Mouse (Mus musculus) right cerebral cortex, adult 2 months (tissue): ENCODE data around the gene Fibcd1.

ENCODE experiments used
- DNase-seq, 2 experiments: peaks; one replicate each; pipeline ENCODE4 v3.0.0; 2021 to 2022; ENCODE audit warnings: low spot score in 2 of 2

Gene Fibcd1

DNA sequence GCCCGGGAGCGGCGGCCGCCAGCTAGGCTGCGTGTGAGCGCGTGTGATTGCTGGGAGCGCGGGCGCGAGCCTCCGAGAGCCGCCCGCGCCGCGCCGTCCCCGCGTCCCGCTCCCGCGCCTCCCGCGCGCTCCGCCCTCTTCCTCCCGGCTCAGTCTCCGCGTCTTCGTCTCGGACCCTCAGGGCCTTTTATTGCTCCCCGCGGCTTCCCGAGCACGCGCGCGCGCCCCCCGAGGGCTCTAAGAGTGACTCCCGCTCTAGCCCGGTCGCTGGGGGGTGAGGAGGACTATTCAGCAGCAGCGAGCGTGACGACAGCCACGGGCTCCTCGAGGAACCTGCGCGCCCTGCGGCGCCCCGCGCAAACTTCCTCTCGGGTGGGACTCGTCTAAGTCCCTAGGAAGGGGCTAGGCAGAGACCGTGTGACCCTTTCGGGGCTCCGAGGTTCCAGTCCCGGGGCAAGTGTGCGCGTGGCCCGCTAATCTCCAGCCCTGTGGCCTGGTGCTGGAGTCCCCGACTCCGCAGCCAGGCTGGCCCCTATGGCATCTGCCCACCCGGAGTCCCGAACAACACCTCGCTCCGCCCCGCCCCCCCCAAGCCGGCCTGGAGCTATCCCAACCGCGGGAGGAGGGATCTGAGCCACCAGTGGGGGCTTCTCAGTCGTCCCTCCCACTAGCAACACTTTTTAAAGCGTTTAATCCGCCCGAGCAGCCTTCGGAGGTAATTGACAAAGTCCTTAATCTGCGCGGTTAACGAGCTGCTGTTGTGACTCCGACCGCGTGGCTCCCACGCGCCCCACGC, at the start of gene Fibcd1:
Gene Fibcd1 (minus strand): TSS at position 110 of the 796 bp plus-strand sequence.
- peak in 1 of 2 experiments; percentile 32 for DNase-seq

DNA sequence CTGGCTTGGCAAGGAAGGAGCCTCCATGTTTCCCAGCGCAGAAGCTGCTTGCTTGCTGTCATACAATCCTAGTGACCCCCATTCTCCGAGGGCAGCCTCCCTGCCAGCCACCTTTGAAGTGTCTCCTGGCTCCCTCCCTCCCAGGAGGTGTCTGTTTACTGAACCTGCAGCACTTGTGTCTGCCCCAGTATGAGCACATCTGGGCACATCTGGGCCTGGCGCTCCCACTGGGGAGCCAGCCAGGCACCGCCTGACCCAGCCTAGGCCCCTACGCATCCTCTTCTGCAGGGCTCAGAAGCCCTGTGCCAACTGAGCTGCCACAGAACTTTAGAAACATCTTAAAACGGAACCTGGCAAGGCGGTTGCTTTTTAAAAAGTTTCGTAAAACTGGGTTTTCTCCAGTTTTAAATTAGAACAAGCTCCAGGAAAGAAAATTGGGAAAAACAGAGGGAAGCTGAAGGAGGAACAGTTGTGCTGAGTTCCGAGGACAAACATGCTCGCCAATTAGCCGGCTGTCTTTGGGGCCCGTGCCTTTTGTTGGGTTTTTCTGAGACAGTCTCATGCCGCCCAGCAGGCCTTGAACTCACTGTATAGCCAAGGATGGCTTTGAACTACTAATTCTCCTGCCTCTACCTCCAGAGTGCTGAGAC, 48.5 kb upstream of the Fibcd1 start:
- DNase-seq = peak in 1 of 2 experiments; percentile 25

GRCm38 (mm10) chr2:31893110-31893669, 47.4 kb upstream of the Fibcd1 start:
- DNase-seq = no peak

GRCm38 (mm10) chr2:31891219-31891618, 45.4 kb upstream of the Fibcd1 start:
- DNase-seq = no peak

GRCm38 (mm10) chr2:31888871-31889270, 43.1 kb upstream of the Fibcd1 start:
- DNase-seq = no peak

- no peak for DNase-seq
Observed at GRCm38 (mm10) chr2:31887030-31887429, 41.2 kb upstream of the Fibcd1 start, which contains the start of gene Lamc3. TSS of gene Lamc3 (plus strand) at chr2:31887291.

DNA sequence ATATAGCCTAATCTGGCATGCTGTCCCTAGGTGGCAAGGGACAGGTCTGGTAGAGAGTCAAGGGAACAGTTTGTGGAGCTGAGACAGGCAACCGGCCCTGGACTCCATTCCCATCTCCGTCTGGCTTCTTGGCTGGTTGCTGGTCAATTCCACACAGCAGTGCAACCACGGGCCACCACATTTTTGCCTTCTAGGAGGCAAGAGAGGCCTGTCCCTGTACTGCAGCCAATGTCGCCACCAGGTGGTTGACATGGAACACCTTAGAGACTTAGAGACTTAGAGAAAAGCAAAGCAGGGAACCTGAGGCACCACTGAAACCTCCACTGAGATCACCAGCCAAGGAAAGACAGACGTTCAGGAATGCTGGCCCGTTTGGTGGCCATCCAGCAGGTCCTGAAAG, 39.0 kb upstream of the Fibcd1 start:
- peak; percentile 44 to 74 for DNase-seq

DNA sequence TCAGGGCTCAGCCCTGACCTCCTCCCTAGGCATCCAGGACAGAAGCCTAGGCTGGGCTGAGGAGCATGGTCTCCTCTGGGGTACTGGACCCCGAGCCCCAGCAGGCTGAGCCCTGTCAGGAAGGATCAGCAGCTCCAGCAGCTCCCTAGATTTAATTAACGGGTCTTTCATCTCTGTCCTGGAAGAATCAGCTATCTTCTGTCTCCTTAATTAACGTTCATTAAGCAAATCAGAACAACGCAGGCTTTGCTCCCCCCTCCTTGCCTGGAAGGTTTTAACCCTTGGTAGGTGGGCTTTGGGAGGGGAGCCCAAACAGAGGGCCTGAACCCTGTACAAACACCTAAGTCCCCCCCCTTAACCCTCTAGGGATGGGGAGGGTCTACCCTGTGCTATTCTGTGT, 37.3 kb upstream of the Fibcd1 start:
- DNase-seq = no peak

GRCm38 (mm10) chr2:31880868-31881267, 35.1 kb upstream of the Fibcd1 start:
- DNase-seq = no peak

DNA sequence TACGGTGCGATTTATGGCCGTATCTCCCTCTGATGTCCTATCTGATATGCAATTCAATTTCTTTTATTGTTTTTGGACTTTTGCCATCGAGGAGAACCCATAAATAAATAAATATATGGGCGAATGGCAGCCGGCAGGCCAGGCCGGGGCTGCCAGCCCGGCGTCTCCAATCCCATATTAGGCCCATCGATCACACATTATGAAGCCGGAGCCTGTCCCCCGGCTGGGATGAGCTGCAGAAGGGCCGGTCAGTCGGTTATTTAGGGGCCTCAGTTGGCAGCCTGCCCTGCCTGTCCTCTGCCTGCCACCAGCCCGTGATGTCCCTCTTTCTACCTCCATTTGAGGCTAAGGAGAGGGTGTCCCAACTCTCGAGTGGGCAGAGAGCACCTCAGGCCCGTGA, 32.8 kb upstream of the Fibcd1 start:
- DNase-seq = no peak

GRCm38 (mm10) chr2:31876446-31876845, 30.6 kb upstream of the Fibcd1 start:
- DNase-seq = peak; percentile 46 to 54

- no peak for DNase-seq
Observed at GRCm38 (mm10) chr2:31874290-31874855, 28.6 kb upstream of the Fibcd1 start.

DNA sequence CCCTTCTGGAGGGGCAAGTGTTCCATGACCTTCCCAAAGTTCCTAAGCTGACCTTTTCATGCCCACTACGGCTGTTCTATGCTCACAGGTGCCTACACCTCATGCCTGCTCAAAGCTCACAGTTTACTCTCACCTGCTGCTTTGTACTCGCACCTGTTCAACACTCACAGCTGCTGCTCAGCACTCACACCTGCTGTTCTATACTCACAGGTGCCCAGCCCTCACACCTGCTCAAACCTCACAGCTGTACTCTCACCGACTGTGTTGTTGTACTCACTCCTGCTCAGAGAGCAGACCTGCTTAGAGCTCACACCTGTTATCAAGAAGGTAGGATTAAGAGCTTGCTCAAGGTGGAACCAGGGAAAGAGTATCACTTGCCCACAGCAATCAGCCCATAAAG, 24.9 kb upstream of the Fibcd1 start:
- no peak for DNase-seq

- no peak for DNase-seq
Observed at GRCm38 (mm10) chr2:31869692-31870091, 23.9 kb upstream of the Fibcd1 start.

DNA sequence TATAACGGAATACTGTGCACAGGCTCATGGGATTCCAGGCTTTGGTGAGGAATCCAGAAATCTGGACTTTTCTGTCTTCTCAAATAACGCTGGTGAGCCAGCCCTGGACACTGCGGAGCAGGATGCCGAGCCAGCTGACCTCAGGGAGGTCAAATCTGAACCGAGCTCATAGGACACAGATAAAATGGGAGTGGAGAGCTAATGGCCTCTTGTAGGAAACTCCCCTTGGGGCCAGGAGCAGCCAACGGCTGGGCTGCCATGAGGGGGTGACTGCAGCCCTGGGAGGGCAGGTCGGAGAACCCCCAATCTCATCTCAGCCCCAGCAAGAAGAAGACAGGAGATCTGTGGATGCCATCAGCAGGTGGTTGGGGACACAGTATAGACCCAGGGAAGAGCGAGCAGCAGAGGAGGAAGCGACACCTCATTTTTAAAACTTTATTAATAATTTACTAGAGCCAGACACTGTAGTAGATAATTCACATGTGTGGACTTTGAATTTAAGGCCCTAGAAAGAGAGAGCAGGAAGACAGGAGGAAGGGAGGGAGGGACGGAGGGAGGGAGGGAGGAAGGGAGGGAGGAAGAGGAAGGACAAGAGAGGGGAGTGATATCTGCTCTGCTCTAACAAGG, 22.8 kb upstream of the Fibcd1 start:
- DNase-seq = no peak

- DNase-seq = no peak
Observed at GRCm38 (mm10) chr2:31867773-31868537, 22.1 kb upstream of the Fibcd1 start.

GRCm38 (mm10) chr2:31865794-31866193, 20.0 kb upstream of the Fibcd1 start:
- DNase-seq = no peak

DNA sequence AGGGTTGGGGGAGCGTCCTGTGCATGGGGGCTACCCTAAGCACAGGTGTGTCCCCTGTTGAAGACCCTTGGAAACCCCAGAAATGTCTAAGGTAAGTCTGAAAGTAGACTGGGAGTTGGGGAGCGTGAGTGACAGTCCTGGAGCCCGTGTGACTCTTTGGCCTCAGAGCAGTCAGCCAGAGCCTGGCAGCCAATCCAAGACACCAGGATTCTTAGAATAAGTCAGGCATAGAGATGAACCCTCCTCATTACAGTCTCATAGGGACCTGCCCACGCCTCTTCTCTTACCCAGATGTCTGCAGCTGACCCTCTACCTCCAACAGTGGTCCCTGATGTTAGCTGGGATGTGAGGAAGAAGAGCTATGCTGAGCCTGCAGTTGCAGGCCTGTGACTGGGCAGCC, 19.5 kb upstream of the Fibcd1 start:
- no peak for DNase-seq

GRCm38 (mm10) chr2:31864891-31865290, 19.1 kb upstream of the Fibcd1 start:
- DNase-seq = no peak

DNA sequence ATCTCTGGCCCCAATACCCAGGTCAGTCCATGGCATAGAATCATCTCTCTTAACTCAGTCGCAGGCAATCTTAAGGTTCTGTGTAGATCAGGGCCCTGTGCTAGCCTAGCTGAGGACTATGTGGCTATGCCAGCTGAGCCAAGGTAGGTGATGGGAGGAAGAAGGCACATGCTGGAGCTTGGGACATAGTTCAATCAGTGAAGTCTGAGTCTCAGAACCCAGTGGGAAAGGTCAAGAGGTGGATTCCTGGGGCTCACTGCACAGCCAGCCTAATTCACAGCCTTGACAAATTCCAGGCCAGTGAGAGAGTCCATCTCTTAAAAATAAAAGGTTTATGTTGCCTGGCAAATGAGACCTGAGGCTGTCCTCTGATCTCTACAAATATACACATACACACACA, 18.0 kb upstream of the Fibcd1 start:
- DNase-seq = no peak

DNA sequence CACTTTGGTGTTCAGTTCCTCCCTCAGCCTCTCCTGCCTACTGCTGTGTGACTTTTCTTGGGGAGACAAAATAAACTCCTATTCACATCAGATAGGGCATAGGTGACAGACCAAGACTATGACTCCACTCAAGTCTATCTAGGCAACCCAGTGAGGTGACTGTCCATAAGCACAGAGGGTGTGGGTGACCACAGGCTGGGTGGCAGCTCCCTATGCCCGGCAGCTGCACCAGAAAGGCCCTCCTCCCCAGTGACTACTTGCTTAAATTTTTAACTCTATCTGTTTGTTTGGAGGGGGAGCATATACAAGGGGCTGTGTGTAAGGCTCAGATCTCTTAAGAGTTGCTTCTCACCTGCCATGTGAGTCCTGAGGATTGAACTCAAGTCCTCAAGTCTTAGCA, 17.1 kb upstream of the Fibcd1 start:
- no peak for DNase-seq
